Mouse (Mus musculus) gastrocnemius, adult 2 months (tissue): ENCODE results near the gene Ret. TPM values are rescaled to one million over a fixed set of nuclear protein-coding genes. Genes with fewer than 3 reads are reported as not detected.
A peak's percentile ranks its signal among the peaks of the same experiment; 100 is the strongest.

Experiments
- DNase-seq: peaks from one replicate; pipeline ENCODE4 v3.0.0; 2022
- H3K27ac ChIP-seq: fragments of 200-600 bp; 2 replicates; pipeline ENCODE4 v1.8.1; 2022; ENCODE audit warnings: mild to moderate bottlenecking
- H3K4me3 ChIP-seq: fragments of 200-600 bp; 2 replicates; pipeline ENCODE4 v1.8.1; 2022; ENCODE audit warnings: mild to moderate bottlenecking, moderate library complexity
- CTCF ChIP-seq: fragments of 200-600 bp; IDR thresholded peaks from 2 replicates; pipeline ENCODE4 v1.8.1; 2022; ENCODE audit warnings: antibody characterized with exemption, mild to moderate bottlenecking, moderate library complexity
- intact Hi-C: fragments of 180-260 bp; cut with DNase I; formaldehyde crosslinking; loops from one replicate; pipeline ENCODE4 v1.15.1; 2025
- total RNA-seq, 2 experiments: library from RNA; stranded (reverse); gene quantifications; 2 replicates each; pipeline ENCODE4 v1.2.3; 2021

Gene Ret
- total RNA-seq, 2 experiments from 2014 or later = 3.2 to 6.6 TPM

- Histone ChIP-seq H3K27ac (peak overlapping the region; percentile 72), H3K4me3 (peak overlapping the region; percentile 3; the same call in 1 of the 2 replicates)
- intact Hi-C loops = no loop called here
- TF ChIP-seq CTCF = no peak
- no peak for DNase-seq
These were observed 67.5 kb downstream of the Ret start for GRCm38 (mm10) chr6:118130022-118130421.

- TF ChIP-seq CTCF = no peak
- H3K27ac ChIP-seq = no peak overlapping the region
- no peak for DNase-seq
These were observed 69.6 kb downstream of the Ret start for GRCm38 (mm10) chr6:118127827-118128487.

GRCm38 (mm10) chr6:118127198-118127597 is 70.3 kb downstream of the Ret start:
- Histone ChIP-seq H3K27ac (no peak overlapping the region), H3K4me3 (no peak overlapping the region)
- no peak for DNase-seq
- no peak for TF ChIP-seq CTCF
- intact Hi-C loops = loop anchor here (10.0 kb wide), 1 partner anchor 272 kb away; no protein-coding TSS in a partner anchor

More at GRCm38 (mm10) chr6:118127827-118128487, 69.6 kb downstream of the Ret start:
- no peak overlapping the region for H3K4me3 ChIP-seq
- intact Hi-C loops = loop anchor here (10.0 kb wide), 1 partner anchor 273 kb away; no protein-coding TSS in a partner anchor

- no peak for TF ChIP-seq CTCF
- intact Hi-C loops = loop anchor here (10.0 kb wide), 1 partner anchor 272 kb away; no protein-coding TSS in a partner anchor
- Histone ChIP-seq H3K4me3 (no peak overlapping the region), H3K27ac (no peak overlapping the region)
- no peak for DNase-seq
These were observed 70.9 kb downstream of the Ret start for GRCm38 (mm10) chr6:118126577-118126976.

- peak overlapping the region; percentile 52; the same call in 1 of the 2 replicates for H3K27ac ChIP-seq
- no peak for DNase-seq
- intact Hi-C loops = loop anchor here (10.0 kb wide), 1 partner anchor 268 kb away; no protein-coding TSS in a partner anchor
These were observed 74.8 kb downstream of the Ret start for GRCm38 (mm10) chr6:118122767-118123166.

GRCm38 (mm10) chr6:118111810-118112209 is 85.7 kb downstream of the Ret start:
- intact Hi-C loops = no loop called here
- Histone ChIP-seq H3K4me3 (no peak overlapping the region), H3K27ac (no peak overlapping the region)
- TF ChIP-seq CTCF = peak; percentile 11; the same call in 1 of the 2 replicates
- DNase-seq = no peak

More at GRCm38 (mm10) chr6:118122767-118123166, 74.8 kb downstream of the Ret start:
- no peak for TF ChIP-seq CTCF
- H3K4me3 ChIP-seq = no peak overlapping the region

Other genes starting within 250 kb of the Ret start
- gene Rasgef1a, start 186.3 kb downstream of the Ret start, total RNA-seq = under 1 TPM in 1 of 2 experiments, not detected in 1; 0.18 TPM
- 10 to 100 TPM; 30.9 to 32.8 TPM for gene Csgalnact2, start 58.6 kb downstream of the Ret start, total RNA-seq
- 10 to 100 TPM; 26.3 to 27.0 TPM for gene Bms1, start 221.8 kb upstream of the Ret start, total RNA-seq